Mouse (Mus musculus): ENCODE results near the gene Vsig8.

DNA sequence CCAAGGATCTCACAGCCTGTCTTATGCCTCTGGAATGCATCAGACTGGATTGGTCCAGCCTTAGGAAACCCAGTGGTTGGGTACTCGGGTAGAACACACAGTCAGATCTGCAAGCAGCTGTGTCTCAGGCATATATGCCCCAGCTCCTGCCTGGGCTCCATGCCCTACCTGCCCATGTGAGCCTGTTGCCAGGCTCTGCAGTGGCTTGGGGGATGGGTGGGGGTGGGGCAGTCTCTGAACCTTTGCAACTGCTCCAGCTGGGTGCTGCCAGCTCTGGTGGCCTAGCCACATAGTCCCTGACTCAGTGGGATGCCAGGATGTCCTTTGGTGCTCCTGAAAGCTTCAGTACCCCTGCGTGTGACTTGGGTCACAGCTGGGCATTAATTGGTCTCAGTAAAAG is 6.4 kb upstream of the Vsig8 start:
- TF ChIP-seq CTCF (IDR thresholded peaks at IDR 0.05) (no peak), EP300 (IDR thresholded peaks at IDR 0.05) (no peak)
